Mouse (Mus musculus) ES-E14 (cell line): ENCODE results near the gene Esyt1. TPM values are rescaled to one million over a fixed set of nuclear protein-coding genes. Genes with fewer than 3 reads are reported as not detected.

Experiments
- DNase-seq: peaks from one replicate; pipeline ENCODE4 v3.0.0-alpha.2; 2013; ENCODE audit warnings: low read depth, low spot score
- H3K27ac ChIP-seq: 2 replicates; pipeline ENCODE4 v1.5.1; 2012; ENCODE audit warnings: low read depth, mild to moderate bottlenecking, low read length, moderate library complexity, mixed read lengths; ENCODE audit not compliant: poor library complexity, insufficient read depth, severe bottlenecking
- H3K36me3 ChIP-seq: 2 replicates; pipeline ENCODE4 v1.6.1; 2012; ENCODE audit warnings: mild to moderate bottlenecking, low read length, moderate library complexity, mixed read lengths; ENCODE audit not compliant: control insufficient read depth, poor library complexity, insufficient read depth, severe bottlenecking
- H3K4me1 ChIP-seq, 2 experiments: fragments of 150-350 bp in 1 of 2; sonication (generic) in 1 of 2; 2 replicates each; pipeline ENCODE4 v1.6.1; 2012; ENCODE audit warnings: low read length in 2 of 2, mild to moderate bottlenecking in 1 of 2, mixed read lengths in 1 of 2; ENCODE audit not compliant: control insufficient read depth in 2 of 2, insufficient read depth in 2 of 2, poor library complexity in 1 of 2
- H3K4me3 ChIP-seq, 2 experiments: fragments of 150-350 bp in 1 of 2; sonication (generic) in 1 of 2; 2 replicates each; pipeline ENCODE4 v1.5.1; 2012; ENCODE audit warnings: low read length in 2 of 2, low read depth in 1 of 2, mild to moderate bottlenecking in 1 of 2, mixed read lengths in 1 of 2; ENCODE audit not compliant: insufficient read depth in 1 of 2, poor library complexity in 1 of 2, severe bottlenecking in 1 of 2
- H3K9ac ChIP-seq: 2 replicates; pipeline ENCODE4 v1.6.1; 2012; ENCODE audit warnings: low read depth, mild to moderate bottlenecking, low read length, mixed read lengths; ENCODE audit not compliant: poor library complexity, insufficient read depth, severe bottlenecking
- H3K9me3 ChIP-seq: fragments of 150-350 bp; sonication (generic); 2 replicates; pipeline ENCODE4 v1.6.1; 2012; ENCODE audit warnings: low read depth, mild to moderate bottlenecking, low read length; ENCODE audit not compliant: control insufficient read depth, insufficient read depth
- MAFK ChIP-seq: IDR thresholded peaks from 2 replicates; pipeline ENCODE4 v1.6.1; 2014; ENCODE audit warnings: mild to moderate bottlenecking, low read depth, low read length, inconsistent platforms; ENCODE audit not compliant: insufficient read depth
- in situ Hi-C, 2 experiments: fragments of 600-800 bp; cut with MboI; formaldehyde crosslinking; loops; one replicate each; pipeline ENCODE4 v1.15.1; 2025; ENCODE audit warnings: low sequenced_read_pairs in 2 of 2, inconsistent platforms in 1 of 2; ENCODE audit not compliant: unreplicated experiment in 2 of 2
- total RNA-seq: library from RNA; depleted of rRNA; stranded (reverse); fragments of 300-350 nt; gene quantifications from 2 replicates; pipeline ENCODE4 v1.2.3, GENCODE M21; 2012; rRNA removed

Gene Esyt1
- total RNA-seq, 1 experiment, result 62.7 TPM

DNA sequence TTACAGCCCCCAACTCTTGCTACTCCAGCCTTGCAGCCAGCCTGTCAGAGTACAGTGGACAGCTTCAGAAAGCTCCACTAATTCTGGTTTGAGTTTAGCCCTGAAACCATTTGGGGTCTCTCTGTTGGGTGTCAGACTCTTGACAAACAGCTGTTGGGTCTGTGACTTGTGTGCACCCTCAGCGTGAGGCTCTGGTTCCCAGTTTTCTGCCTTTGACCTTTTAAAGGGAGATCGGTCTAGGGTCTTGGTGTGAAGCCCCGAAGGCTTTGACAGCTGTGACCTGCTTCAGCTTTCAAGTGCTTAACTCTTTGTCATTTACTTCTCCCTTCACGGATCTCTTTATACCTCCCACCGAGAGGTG, 65.4 kb downstream of the Esyt1 start:
- Histone ChIP-seq H3K27ac (no peak overlapping the region), H3K4me3 (peak overlapping the region in 1 of 2 experiments; percentile 82; a peak in 2 of 4 replicates), H3K9me3 (no peaks in the 10 kb centered on the region), H3K4me1 (peaks cover 2% of the 10 kb centered on the region in 2 experiments; a peak in 1 of 4 replicates), H3K36me3 (no peaks in the 10 kb centered on the region), H3K9ac (no peak overlapping the region)
- no peak for DNase-seq
- TF ChIP-seq MAFK, result no peak
- in situ Hi-C loops, result no loop called here

Other genes with a start within 250 kb of the Esyt1 start
- 4.1 and 6.1 TPM in 2 replicates for gene Il23a, start 227.1 kb downstream of the Esyt1 start, total RNA-seq
- 21.9 and 25.4 TPM in 2 replicates for gene Pan2, start 222.5 kb downstream of the Esyt1 start, total RNA-seq
- 218 and 257 TPM in 2 replicates for gene Cnpy2, start 203.4 kb downstream of the Esyt1 start, total RNA-seq
- 107 and 143 TPM in 2 replicates for gene Cs, start 188.1 kb downstream of the Esyt1 start, total RNA-seq
- gene Coq10a, start 156.9 kb downstream of the Esyt1 start, total RNA-seq, result 8.2 and 10.1 TPM in 2 replicates
- gene Ankrd52, start 148.8 kb downstream of the Esyt1 start, total RNA-seq, result 11.1 and 11.4 TPM in 2 replicates
- gene Slc39a5, start 124.6 kb downstream of the Esyt1 start, total RNA-seq, result 0.36 and 0.53 TPM in 2 replicates
- 25.3 and 28.2 TPM in 2 replicates for gene Nabp2, start 114.4 kb downstream of the Esyt1 start, total RNA-seq
- gene Rnf41, start 114.2 kb downstream of the Esyt1 start, total RNA-seq, result 39.6 and 41.3 TPM in 2 replicates
- 18.9 and 22.8 TPM in 2 replicates for gene Smarcc2, start 66.6 kb downstream of the Esyt1 start, total RNA-seq
- gene Myl6, start 31.7 kb downstream of the Esyt1 start, total RNA-seq, result 894 and 1,090 TPM in 2 replicates
- 2.0 and 3.7 TPM in 2 replicates for gene Myl6b, start 27.2 kb downstream of the Esyt1 start, total RNA-seq
- 18.8 and 19.5 TPM in 2 replicates for gene Zc3h10, start 21.9 kb upstream of the Esyt1 start, total RNA-seq
- gene Rpl41, start 23.4 kb upstream of the Esyt1 start, total RNA-seq, result 5,552 and 6,346 TPM in 2 replicates
- 127 and 170 TPM in 2 replicates for gene Pa2g4, start 40.1 kb upstream of the Esyt1 start, total RNA-seq
- 24.9 and 30.3 TPM in 2 replicates for gene Erbb3, start 63.8 kb upstream of the Esyt1 start, total RNA-seq
- gene Rps26, start 100.9 kb upstream of the Esyt1 start, total RNA-seq, result 1,660 and 1,982 TPM in 2 replicates
- gene Ikzf4, start 120.1 kb upstream of the Esyt1 start, total RNA-seq, result 1.4 and 1.9 TPM in 2 replicates
- gene Suox, start 148.2 kb upstream of the Esyt1 start, total RNA-seq, result 7.0 and 7.4 TPM in 2 replicates
- 23.2 and 32.8 TPM in 2 replicates for gene Rab5b, start 170.4 kb upstream of the Esyt1 start, total RNA-seq
- 11.4 and 44.2 TPM in 2 replicates for gene Pmel, start 178.3 kb upstream of the Esyt1 start, total RNA-seq
- gene Cdk2, start 179.2 kb upstream of the Esyt1 start, total RNA-seq, result 40.7 and 43.5 TPM in 2 replicates
- 11.9 and 19.3 TPM in 2 replicates for gene Dgka, start 219.0 kb upstream of the Esyt1 start, total RNA-seq
- 71.7 and 78.6 TPM in 2 replicates for gene Pym1, start 222.0 kb upstream of the Esyt1 start, total RNA-seq